Mouse (Mus musculus) layer of hippocampus, adult 9-11 months (tissue): Measurements from ENCODE around the gene Ankmy1.
A peak's percentile ranks its signal among the peaks of the same experiment; 100 is the strongest.

Experiments used
- DNase-seq: peaks from one replicate; pipeline ENCODE4 v3.0.0; 2022

Gene Ankmy1

GRCm38 (mm10) chr1:92869985-92870384 lies 32.7 kb downstream of the Ankmy1 start:
- DNase-seq: no peak

GRCm38 (mm10) chr1:92866170-92866569 lies 36.5 kb downstream of the Ankmy1 start:
- no peak for DNase-seq

- DNase-seq: no peak
Observed at GRCm38 (mm10) chr1:92863268-92863667, 39.4 kb downstream of the Ankmy1 start.

GRCm38 (mm10) chr1:92861503-92861902 lies 41.2 kb downstream of the Ankmy1 start:
- DNase-seq: no peak

GRCm38 (mm10) chr1:92852450-92852849 lies 50.3 kb downstream of the Ankmy1 start:
- DNase-seq: no peak

- no peak for DNase-seq
Observed at GRCm38 (mm10) chr1:92849938-92850574, 52.6 kb downstream of the Ankmy1 start.

- no peak for DNase-seq
Observed at GRCm38 (mm10) chr1:92849491-92849890, 53.2 kb downstream of the Ankmy1 start.

- DNase-seq: no peak
Observed at GRCm38 (mm10) chr1:92847873-92848839, 54.5 kb downstream of the Ankmy1 start.

- DNase-seq: no peak
Observed at GRCm38 (mm10) chr1:92845889-92846288, 56.8 kb downstream of the Ankmy1 start.

GRCm38 (mm10) chr1:92841427-92841826 lies 61.3 kb downstream of the Ankmy1 start:
- no peak for DNase-seq

- DNase-seq: no peak
Observed at GRCm38 (mm10) chr1:92840231-92840890, 62.3 kb downstream of the Ankmy1 start.

- no peak for DNase-seq
Observed at GRCm38 (mm10) chr1:92839211-92839610, 63.5 kb downstream of the Ankmy1 start.

GRCm38 (mm10) chr1:92837931-92838833 lies 64.5 kb downstream of the Ankmy1 start:
- DNase-seq: no peak

- DNase-seq: peak; percentile 81
Observed at GRCm38 (mm10) chr1:92833987-92834706, 68.6 kb downstream of the Ankmy1 start.

GRCm38 (mm10) chr1:92832011-92833010 lies 70.4 kb downstream of the Ankmy1 start:
- peak; percentile 51 for DNase-seq

- DNase-seq: peak; percentile 90
Observed at GRCm38 (mm10) chr1:92831188-92832001, 71.3 kb downstream of the Ankmy1 start, which contains the start of gene Gpc1. Gpc1 (plus strand) TSS chr1:92831645.

GRCm38 (mm10) chr1:92830626-92831187 lies 72.0 kb downstream of the Ankmy1 start:
- no peak for DNase-seq

GRCm38 (mm10) chr1:92815756-92816294 lies 86.9 kb downstream of the Ankmy1 start:
- DNase-seq: no peak

- no peak for DNase-seq
Observed at GRCm38 (mm10) chr1:92815100-92815499, 87.6 kb downstream of the Ankmy1 start.
